Mouse (Mus musculus): ENCODE measurements around the gene Tmc3. TPM values are rescaled to one million over a fixed set of nuclear protein-coding genes. Genes with fewer than 3 reads are reported as not detected.
A peak's percentile ranks its signal among the peaks of the same experiment; 100 is the strongest.

Gene Tmc3
- total and polyA plus RNA-seq, 3 experiments: 0.08 to 0.17 (median 0.12) TPM

DNA sequence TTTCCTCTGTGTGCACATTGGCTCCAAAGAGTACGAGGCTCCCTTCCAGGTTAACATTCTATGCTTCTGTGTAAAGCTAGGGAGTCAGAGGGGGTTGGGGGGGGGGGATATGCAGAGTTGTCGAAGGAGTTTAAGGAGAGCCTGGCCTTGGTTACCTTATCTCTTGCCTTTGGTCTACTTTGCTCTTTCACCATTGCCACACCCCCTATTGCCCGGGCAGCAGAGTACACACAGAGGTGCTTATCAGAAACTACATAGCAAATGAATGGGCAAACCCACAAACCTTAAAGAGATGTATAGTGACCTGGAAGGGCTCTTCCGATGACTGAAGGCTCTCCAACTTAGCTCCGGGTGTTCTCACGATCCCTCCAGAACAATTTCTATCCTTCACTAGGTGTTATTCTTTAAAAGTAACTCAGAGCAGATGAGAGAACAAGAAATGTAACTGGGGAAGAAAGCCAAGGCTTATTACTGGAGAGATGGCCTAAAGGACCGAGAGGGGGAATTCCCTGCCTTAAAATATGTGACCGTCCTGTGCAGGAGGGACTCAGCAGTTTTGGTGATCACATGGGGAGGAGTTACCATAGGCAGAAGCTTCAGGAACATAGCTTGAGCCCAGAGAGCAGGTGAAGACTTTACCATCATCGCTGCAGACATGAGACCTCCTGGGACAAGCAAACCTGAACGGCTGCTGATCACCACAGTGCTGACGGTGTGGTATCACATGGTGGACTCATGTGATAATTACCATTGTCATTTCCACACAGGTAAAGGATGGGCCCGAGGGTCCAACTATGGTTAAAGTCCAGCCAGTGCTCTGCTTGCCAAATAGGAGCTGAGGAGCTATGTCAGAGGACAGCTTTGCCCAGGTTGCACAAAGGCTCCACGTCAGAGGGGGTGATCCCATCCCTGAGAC, 14.5 kb downstream of the Tmc3 start:
- DNase-seq: no peak

DNA sequence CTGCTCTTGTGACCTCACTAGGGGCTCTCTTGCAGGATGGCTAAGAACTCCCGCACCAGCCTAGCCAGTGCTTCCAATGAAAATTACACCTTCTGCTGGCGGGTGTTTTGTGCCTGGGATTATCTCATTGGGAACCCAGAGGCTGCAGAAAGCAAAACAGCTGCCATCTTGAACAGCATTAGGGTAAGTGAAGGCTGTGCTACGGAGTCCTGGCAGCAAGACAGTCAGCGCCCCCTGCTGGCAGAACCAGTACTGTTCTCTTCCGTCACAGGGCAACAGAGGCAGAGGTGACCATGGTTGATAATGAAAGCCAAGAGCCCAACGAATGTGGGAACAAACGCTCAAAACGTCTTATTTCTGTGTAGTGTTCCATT, 15.2 kb downstream of the Tmc3 start:
- DNase-seq: peak; percentile 37

DNA sequence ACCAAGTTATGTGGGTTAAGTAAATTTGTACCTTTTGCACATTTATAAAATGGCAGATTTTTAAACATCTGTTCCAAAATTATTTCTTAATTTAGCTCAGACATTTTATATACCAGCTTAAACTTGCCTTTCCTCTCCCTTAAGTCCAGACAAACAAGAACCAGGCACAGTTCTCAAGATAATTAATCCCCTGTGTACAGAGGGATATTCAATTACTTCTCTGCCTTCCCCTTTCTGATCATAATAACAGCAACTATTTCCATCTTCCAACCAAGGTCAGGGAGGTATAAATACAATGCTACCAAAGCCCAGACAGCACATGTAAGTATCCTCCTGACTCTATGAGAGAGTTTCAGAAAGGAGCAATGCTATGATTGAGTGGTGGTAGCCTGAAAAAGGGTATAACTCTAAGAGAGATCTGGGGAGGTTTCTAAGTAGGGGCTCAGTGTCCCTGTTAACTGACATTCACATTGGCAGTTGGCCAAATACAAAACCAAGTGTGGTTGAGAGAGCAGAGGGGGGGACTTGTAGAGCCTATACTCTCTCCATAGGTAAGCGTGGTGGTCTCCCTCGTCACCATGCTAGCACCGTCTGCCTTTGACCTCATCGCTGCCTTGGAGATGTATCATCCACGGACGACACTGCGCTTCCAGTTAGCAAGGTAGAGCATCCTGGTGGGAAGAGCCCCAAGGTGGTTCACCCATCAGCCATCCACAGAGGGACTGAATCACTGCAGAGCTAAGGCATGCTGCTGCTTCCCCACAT, 19.6 kb downstream of the Tmc3 start:
- no peak for DNase-seq

DNA sequence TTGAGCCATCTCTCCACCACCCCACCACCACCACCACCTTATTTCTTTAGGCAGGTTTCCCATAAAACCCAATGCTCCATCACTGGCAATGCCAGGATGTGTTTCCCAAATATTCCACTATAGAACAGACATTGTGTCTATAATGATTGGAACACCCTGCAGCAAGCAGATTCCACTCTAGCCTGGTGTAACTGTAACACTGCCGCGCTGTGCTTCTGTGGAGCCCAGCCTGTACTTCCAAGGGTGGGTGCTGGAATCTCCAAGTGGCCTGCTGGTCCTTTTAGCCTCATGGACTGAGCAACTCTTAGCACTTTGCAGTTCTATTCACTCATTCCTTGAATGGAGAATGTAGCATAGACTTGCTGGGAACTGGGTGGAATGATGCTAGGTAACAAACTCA, 22.1 kb downstream of the Tmc3 start:
- DNase-seq: no peak

DNA sequence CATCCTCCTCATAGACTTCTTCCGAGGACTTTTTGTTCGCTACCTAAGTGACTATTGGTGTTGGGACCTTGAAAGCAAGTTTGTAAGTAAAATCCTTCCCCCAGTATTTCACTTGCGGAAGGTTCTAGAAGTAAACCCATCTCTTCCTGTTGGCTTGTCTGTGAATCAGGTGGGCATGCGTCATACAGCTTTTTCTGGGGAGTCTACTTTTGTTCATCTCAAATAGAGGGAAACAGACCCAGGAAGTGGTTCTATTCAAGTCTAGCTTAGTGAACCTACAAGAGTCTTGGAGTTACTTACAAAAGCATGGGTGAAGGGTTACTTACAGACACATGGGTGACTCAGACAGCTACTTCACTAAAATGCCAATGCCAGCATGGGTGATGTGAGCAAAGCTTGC, 25.2 kb downstream of the Tmc3 start:
- DNase-seq: no peak

DNA sequence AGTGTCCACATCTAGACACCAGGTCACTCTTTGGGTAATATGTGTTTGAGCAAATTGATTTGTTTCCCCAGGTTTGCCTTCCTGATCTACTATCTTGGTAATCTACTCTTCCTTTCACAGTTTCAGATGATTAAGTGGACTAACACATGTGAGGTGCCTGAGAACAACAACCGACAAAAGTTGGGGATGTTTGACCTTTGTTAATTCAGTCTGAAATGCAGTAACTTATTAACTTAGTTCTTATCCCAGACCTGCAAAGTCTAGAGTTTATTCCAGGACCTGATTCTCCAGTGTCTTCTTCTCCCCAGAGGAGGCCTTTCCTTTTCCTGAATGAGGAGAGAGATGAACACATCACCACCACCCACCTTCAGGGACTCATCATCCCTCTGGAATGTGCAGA, 27.2 kb downstream of the Tmc3 start:
- DNase-seq: no peak

DNA sequence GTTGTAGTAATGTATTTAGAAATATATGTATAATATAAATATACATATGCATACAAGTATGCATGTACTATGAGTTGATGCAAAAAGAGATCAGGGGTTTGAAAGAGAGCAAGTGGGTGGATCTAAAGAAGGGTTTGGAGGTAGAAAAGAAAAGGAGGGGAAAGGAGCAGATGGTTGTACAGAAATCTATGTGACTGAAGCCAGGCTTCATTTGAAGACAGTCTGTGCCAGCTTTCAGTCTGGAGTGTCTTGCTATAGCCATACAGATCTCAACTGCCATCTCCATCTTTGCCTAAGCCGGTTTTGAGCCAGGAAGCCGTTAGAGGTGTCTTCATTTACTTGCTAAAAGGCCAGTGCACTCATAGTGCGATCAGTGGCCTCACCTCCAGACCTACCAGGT, 30.5 kb downstream of the Tmc3 start:
- no peak for DNase-seq

DNA sequence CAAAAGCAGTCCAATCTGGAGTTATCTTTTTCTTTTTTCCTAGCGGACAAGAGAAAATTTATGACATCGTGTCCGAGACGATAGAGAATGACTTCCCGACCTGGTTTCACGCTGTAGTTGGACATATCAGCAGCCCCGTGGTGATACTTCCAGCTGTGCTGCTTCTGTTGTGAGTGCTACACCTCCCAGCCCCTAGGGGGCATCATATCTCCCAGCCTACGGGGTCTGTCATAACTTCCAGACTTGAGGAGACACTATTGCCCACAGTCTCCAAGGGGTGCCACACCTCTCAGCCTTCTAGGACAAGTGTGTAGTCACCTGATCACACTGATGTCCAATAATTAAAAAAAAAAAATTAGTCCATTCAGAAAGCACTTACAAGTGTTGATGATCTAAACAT, 31.1 kb downstream of the Tmc3 start:
- no peak for DNase-seq

DNA sequence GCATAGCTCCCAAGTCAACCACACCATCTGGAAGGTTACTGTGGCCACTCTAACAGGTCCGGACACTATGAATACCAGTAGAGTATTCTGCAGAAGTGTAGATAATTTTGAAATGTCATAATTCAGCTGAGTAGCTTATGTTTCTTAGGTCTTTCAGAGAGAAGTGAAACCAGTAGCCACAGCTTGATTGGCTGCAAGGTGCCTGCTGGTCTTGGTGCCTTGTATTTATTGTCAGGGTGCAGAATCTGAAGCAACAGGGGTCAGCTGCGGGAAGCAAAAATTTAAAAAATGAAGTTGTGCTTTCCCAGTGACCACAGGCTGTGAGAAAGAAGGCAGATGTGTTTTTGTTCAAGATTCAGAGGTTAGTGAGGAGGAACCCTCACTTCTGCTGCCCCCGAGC, 31.5 kb downstream of the Tmc3 start:
- no peak for DNase-seq

DNA sequence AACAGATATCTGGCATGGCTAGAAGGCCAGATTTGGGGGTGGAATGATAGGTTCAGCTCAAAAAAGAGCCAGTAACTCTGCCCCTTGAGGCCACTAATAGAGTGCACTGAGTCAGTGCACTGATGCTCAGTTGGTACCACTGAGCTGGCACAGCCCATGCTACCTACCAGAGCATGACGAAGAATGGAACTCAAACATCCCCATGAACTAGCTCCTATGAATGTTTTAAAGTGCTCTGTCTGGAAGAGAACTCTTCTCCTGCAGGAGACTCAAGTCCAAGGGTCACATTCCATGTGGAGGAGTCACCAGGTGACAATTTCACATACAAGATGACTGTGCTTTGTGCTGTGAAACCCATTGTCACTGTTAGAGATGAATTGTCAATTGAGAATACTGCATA, 34.0 kb downstream of the Tmc3 start:
- no peak for DNase-seq

DNA sequence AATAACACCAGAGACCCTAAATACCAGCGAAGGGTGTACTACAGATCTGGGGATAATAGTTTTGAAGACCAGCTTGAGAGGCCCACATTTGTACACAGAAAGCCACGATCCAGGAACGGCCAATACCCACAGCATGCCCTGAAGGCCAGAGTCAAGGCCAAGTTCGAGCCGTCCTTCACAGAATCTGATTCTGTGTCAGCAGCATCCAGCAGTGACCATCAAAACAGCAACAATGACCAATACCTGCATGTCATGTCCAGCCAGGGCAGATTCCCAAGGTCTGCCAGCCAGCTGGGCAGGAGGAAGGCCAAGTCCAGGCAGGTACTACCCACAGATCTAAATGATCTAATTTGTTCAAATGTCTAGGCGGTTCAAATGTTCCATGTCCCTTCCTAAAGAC, 37.9 kb downstream of the Tmc3 start:
- DNase-seq: peak; percentile 58

DNA sequence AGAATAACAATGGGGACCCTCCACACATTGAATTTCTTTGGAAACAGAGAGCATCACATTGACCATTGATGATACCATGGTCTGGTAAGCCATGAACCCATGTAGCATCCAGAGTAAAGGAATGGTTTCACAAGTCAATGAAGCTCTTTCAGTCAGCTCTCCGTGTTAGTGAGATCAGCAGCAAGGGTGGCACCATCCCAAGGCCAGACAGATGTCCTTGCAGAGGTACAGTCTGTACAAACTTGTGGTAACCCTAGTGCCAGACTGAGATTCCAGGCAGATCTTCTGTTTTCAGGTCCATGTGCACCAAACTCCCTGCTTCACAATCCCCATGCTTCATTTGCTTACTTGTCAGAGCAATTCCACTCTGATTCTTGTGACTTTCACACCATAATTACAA, 39.3 kb downstream of the Tmc3 start:
- peak; percentile 56 for DNase-seq

DNA sequence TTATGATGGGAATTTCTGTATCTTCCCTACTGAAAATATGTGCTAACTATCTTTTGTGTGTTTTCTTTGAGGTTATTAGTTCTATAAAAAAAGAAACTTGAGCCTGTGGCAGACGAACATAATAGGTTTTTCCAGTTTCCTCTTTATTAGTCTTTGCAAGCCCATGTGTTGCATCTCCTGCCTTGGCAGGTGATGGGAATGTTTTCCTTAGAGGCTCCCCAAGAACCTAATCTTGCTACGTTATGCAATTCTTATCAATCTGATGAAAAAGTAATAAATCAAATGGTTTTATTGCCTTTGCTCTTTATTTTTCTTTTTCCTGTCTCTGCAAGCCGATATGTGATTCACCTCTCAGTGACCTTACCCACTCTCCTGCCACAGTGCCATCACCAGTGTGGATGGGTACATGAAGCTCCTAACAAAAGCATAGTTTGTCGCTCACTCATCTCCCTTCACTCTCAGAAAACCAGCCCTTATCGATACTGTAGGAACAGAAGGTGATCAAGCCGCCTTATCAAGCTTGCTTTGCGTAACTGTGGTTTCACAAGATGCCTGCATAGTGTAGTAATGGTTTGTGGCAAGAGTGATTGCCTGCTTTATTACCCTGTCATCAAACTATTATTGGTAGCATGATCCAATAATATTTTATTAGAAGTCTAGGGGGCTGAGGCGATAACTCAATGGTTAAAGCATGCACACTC, 42.0 kb downstream of the Tmc3 start:
- DNase-seq: peak; percentile 18

DNA sequence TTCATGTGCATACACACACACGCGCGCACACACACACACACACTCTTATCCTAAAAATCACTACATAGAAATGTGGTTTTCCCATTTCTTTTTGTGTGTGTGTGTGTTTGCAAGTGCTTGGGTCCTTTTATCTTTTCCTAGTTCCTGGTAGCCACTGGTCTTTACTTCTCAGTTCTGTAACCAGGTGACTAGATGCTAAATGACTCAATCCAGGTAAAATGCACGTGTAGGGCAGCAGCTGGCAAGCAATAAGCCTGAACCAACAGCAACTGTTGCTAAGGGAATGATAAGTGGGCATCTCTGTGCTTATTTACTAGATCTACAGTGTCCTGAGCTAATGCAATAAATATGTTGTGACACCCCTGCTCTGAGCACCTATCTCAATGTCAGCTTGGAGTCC, 42.6 kb downstream of the Tmc3 start:
- no peak for DNase-seq

DNA sequence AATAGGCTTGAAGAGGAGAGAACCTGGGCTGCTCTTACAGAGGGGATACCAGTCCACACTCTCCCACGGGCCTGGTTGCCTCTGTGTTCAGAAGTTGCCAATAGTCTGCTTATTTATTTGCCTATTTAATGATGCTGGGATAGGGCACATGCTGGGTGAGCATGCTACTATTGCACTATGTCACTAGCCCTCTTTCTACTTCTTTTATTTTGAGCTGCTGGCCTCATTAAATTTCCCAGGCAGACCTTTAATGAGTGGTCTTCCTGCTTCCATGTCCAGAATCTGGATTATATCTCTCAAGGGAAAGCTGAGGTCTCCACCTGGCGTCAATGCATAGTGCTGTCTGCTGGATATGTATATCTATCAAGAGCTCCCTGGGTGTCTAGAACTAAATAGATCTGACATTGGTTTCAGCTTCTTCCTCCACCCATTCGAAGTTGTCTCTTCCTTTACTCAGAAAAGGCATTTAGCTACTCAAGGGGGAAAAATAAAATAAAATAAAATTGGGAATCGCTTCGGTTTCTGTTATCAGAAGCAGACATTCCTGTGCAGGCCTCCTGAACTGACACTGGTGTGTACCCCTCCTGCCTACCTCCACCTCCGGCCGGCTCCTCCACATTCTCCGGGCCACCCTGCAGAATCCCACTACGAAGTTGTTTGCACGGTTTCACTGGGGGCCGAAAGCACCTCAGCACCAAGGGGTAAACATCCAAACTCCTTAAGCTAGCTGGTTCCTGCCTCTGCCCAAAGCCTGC, 46.5 kb downstream of the Tmc3 start:
- DNase-seq: no peak

DNA sequence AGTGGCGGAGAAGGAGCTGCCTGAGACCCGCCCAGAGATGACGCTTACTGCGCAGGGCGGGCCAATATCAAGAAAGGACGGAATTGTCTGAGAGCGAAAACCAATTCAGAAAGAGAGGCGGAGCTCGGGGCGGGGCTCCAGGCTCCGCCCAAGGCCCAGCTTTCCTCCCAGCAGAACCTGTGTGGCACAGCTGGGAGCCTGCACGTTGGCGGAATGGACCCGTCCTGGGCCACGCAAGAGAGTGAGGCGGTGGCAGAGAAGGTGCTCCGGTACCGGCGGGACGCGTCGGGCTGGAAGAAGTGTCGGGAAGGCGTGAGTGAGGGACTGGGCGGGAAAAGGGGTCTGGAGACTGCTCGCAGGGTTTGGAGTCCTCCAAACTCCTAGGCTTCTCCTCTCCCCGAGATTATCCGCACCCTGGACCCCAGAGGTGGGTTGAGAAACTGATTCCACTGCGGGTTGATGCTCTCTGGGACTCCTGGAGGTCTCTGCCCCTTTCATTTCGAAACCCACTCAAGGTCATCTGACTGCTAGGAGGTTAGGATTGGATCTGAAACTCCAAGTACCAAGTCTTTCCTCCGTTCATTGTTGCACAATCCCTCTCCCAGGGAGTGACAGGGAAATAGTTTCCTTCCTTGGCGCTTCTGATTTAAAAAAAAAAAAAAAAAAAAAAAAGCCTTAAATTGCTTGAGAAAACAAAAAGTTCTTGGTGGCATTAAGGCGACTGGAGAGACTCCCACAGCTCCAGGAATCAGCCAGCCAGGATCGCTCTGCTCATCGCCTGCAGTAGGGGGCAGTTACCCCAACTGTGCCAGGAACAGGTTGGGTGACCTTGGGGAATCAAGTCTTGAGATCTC, 47.3 kb downstream of the Tmc3 start, which contains the start of gene Stard5:
Stard5 (plus strand) TSS at position 132 of the 854 bp plus-strand sequence.
- DNase-seq: peak; percentile 97

DNA sequence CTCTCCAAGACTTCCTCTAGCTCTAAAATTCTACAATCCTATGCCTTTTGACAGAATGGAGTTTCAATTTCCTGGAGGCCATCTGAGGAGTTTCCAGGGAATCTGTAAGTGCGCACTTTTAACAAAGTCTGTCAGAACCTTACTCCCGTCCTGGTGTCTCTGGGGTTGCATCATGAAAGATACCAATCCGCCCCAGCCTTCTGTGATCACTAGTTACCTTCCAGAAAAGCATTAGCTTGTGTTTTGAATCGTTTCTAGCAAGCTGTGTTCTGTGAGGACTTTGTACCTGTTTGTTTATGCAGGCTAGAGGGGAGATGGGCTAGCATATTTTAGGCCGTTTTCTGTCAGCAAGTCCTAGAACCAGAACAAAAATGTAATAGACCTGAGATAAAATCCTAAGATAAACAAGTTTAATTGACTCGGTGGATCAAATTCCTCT, 48.0 kb downstream of the Tmc3 start:
- DNase-seq: no peak

DNA sequence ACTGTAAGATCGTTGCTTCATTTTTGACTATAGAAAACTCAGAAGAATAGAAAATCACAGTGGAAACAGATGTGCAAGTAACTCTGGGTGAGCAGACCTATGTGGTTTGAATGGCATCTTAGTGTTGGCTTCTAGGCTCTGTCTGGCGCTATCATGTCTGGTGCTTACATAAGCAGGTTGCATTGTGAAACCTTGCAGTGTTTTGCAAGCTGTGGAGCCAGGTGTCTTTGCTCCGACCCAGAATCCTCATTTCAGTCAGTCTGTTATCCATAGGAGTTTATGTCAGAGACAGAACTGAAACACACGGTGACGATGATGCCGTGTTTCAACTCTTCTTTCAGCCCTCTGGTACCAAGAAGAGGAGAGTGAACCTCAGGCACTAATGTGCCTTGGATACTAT, 49.1 kb downstream of the Tmc3 start:
- DNase-seq: no peak

DNA sequence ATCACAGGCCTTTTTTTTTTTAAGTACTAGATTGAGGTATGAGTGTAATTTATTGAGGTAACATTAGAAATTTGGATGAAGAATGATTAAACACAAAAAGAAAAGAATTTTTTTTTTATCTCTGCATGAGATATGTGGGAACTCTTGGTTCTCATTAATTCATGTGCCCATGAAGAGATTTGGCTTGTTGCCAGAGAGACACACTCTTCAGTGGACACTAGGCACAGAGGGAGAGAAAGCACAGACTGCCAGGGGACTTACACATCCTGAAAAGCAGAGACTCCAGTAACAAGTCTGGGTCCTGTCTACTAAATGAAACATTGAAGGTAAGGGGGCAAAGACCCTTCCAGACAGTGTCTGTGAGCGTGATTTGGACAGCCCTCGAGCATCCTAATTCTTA, 51.0 kb downstream of the Tmc3 start:
- DNase-seq: no peak

DNA sequence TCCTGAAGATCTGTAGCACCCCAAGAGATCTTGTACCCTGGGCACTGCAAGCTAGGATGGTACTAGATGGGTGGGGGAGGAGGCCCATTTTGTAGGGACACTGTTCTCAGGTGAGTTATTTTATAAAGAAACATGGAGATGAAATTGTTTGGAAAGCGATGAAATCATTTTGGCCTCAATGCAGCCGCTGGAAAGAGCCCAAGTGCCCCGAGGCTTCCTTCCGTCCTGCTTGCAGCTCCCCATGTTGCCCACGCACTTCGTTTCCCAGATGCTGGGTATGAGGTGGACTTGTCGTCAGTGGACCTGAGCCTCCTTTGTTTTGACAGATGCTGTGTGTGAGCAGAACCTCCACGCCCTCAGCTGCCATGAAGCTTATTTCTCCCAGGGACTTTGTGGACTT, 51.7 kb downstream of the Tmc3 start:
- no peak for DNase-seq
